Mouse (Mus musculus) heart, postnatal 0 days (tissue): ENCODE data around the gene Uts2b.

Experiments
- CTCF ChIP-seq: IDR thresholded peaks from 2 replicates; pipeline ENCODE4 v1.5.1; 2016; ENCODE audit warnings: antibody characterized with exemption, control low read depth, low read depth
- EP300 ChIP-seq: IDR thresholded peaks from 2 replicates; pipeline ENCODE4 v1.6.1; 2016; ENCODE audit warnings: antibody characterized with exemption, low read depth

DNA sequence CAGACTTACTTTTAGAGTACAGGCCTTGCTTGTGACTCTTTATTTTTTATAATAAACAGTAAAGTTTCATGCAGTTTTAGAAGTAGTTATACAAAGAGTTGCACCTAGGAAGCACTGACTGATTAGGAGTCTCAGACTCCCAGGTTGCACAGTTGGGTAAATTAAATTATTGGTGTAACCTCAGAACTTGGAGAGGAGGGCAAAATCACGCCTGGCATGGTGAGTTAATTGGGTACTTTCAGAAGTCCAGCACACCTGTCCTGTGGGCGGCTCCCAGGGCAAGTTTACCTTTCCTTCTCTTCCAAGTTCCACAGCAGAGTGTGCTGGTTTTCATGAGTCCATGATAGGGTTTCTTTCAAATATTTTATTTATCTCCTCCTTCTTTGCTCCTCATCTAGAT is 21.8 kb upstream of the Uts2b start:
- TF ChIP-seq EP300: no peak
- TF ChIP-seq CTCF: no peak
